Mouse (Mus musculus) liver, postnatal 0 days (tissue): ENCODE data around the gene 4933411K16Rik.

Source experiments
- CTCF ChIP-seq: sonication (generic); IDR thresholded peaks from 2 replicates; pipeline ENCODE4 v1.5.1; 2016; ENCODE audit warnings: antibody characterized with exemption, low read depth
- EP300 ChIP-seq: IDR thresholded peaks from 2 replicates; pipeline ENCODE4 v1.6.1; 2016; ENCODE audit warnings: antibody characterized with exemption, low read depth, mild to moderate bottlenecking

DNA sequence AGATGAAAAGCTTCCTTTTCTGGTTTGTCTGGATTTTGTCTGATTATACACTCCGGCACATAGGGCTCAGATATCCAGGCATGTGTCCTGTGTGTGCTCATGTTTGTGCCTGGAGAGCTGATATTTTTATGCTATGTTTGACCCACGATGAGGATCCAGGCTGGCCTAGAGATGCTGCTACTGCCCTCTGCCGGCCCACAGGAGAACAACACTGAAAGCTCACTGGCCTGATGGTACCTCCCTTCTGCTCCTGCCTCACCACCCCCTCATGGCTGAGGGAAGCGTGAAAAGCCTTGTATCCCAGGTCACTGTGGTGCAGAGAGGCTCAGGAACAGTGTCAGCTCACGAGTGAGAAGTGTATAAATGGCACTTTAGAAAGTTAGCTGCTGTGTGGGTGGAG, 25.9 kb upstream of the 4933411K16Rik start:
- TF ChIP-seq CTCF, result peak; percentile 97
- TF ChIP-seq EP300, result no peak
